Mouse (Mus musculus): ENCODE results near the gene Pramef20. TPM values are rescaled to one million over a fixed set of nuclear protein-coding genes. Genes with fewer than 3 reads are reported as not detected.

Gene Pramef20
- total RNA-seq (2012; rRNA removed), result not detected in 2 replicates
- polyA plus RNA-seq (2012; ENCODE audit: insufficient read depth in 1 of 2, insufficient read length in 2 of 2, low read depth in 1 of 2, low replicate concordance in 2 of 2, missing spikeins in 1 of 2), result not detected

- H3K4me3 ChIP-seq (ENCODE audit: control insufficient read depth in 1 of 2, insufficient read depth in 1 of 2, low read depth in 2 of 2, low read length in 2 of 2), result no peak within 1 kb of the TSS
- H3K27me3 ChIP-seq (ENCODE audit: control insufficient read depth in 1 of 2, insufficient read depth in 2 of 2, low read length in 2 of 2), result no peaks in the 10 kb centered on the region
- H3K27ac ChIP-seq (ENCODE audit: control insufficient read depth, low read depth, low read length), result no peak within 1 kb of the TSS
- no peaks in the 10 kb centered on the region for H3K4me1 ChIP-seq (ENCODE audit: control insufficient read depth in 1 of 2, insufficient read depth in 2 of 2, low read length in 2 of 2)
- H3K9me3 ChIP-seq (replicated peaks; ENCODE audit: insufficient read depth, low read length), result no peaks in the 10 kb centered on the region
- no peaks in the 10 kb centered on the region for H3K79me2 ChIP-seq (ENCODE audit: control insufficient read depth, insufficient read depth, low read length, poor library complexity)
- no peak within 1 kb of the TSS for H3K9ac ChIP-seq (ENCODE audit: control insufficient read depth, low read depth, low read length, poor library complexity, severe bottlenecking)
- no peak for DNase-seq (ENCODE audit: low read depth, low spot score)
- TF ChIP-seq TAL1 (IDR thresholded peaks at IDR 0.05; ENCODE audit: low read length) (no peak), EP300 (IDR thresholded peaks at IDR 0.05; ENCODE audit: low read depth in 1 of 2, low read length in 2 of 2) (no peak), USF2 (IDR thresholded peaks at IDR 0.05; ENCODE audit: borderline replicate concordance in 1 of 2, insufficient read depth in 1 of 2, low read depth in 1 of 2, low read length in 2 of 2) (no peak), BHLHE40 (IDR thresholded peaks at IDR 0.05; ENCODE audit: borderline replicate concordance, low read depth, low read length) (no peak), JUND (IDR thresholded peaks at IDR 0.05; ENCODE audit: low read depth, low read length) (no peak), RCOR1 (IDR thresholded peaks at IDR 0.05; ENCODE audit: low read depth, low read length) (no peak), TCF12 (IDR thresholded peaks at IDR 0.05; ENCODE audit: low read depth, low read length) (no peak), POLR2A (IDR thresholded peaks at IDR 0.05; ENCODE audit: control insufficient read depth in 1 of 2, insufficient read depth in 1 of 2, low read depth in 1 of 2, low read length in 2 of 2, poor library complexity in 1 of 2) (no peak), SMC3 (IDR thresholded peaks at IDR 0.05; ENCODE audit: low read depth, low read length) (no peak), ZNF384 (IDR thresholded peaks at IDR 0.05; ENCODE audit: low read depth, low read length) (no peak), POLR2AphosphoS5 (IDR thresholded peaks at IDR 0.05; ENCODE audit: borderline replicate concordance, low read depth, low read length) (no peak), CTCF (IDR thresholded peaks at IDR 0.05 in 2 of 3, conservative IDR thresholded peaks at IDR 0.05 in 1 of 3; ENCODE audit: control insufficient read depth in 1 of 3, insufficient read depth in 1 of 3, low read depth in 2 of 3, low read length in 3 of 3, poor library complexity in 1 of 3, severe bottlenecking in 1 of 3) (no peak), KAT2A (conservative IDR thresholded peaks at IDR 0.05; ENCODE audit: low read depth, low read length) (no peak), NELFE (IDR thresholded peaks at IDR 0.05; ENCODE audit: low read depth, low read length) (no peak), TBP (IDR thresholded peaks at IDR 0.05; ENCODE audit: low read depth, low read length) (no peak), ZC3H11A (IDR thresholded peaks at IDR 0.05; ENCODE audit: low read depth, low read length) (no peak), GABPA (IDR thresholded peaks at IDR 0.05; ENCODE audit: low read depth, low read length) (no peak), ZKSCAN1 (IDR thresholded peaks at IDR 0.05; ENCODE audit: low read depth, low read length) (no peak), GATA1 (IDR thresholded peaks at IDR 0.05; ENCODE audit: low read depth, low read length) (no peak)
- H3K36me3 ChIP-seq (ENCODE audit: control insufficient read depth in 1 of 2, insufficient read depth in 2 of 2, low read length in 2 of 2), result no peaks in the 10 kb centered on the region
Observed at GRCm38 (mm10) chr4:144377911-144378310, at the start of gene Pramef20. Gene Pramef20 (minus strand): TSS chr4:144377933.

GRCm38 (mm10) chr4:144424590-144424989 lies 46.9 kb upstream of the Pramef20 start:
- H3K4me3 ChIP-seq (ENCODE audit: control insufficient read depth in 1 of 2, insufficient read depth in 1 of 2, low read depth in 2 of 2, low read length in 2 of 2), result no peak overlapping the region

More at GRCm38 (mm10) chr4:144424590-144424989, 46.9 kb upstream of the Pramef20 start:
- no peak for TF ChIP-seq E2F4 (IDR thresholded peaks at IDR 0.05; ENCODE audit: borderline replicate concordance, low read depth, low read length)
- TF ChIP-seq GABPA (IDR thresholded peaks at IDR 0.05; ENCODE audit: low read depth, low read length), result no peak
- no peak for TF ChIP-seq USF2 (IDR thresholded peaks at IDR 0.05; ENCODE audit: borderline replicate concordance in 1 of 2, insufficient read depth in 1 of 2, low read depth in 1 of 2, low read length in 2 of 2)
- TF ChIP-seq JUND (IDR thresholded peaks at IDR 0.05; ENCODE audit: low read depth, low read length), result no peak
- TF ChIP-seq MAZ (IDR thresholded peaks at IDR 0.05; ENCODE audit: low read depth, low read length), result no peak
- TF ChIP-seq CHD2 (IDR thresholded peaks at IDR 0.05; ENCODE audit: low read length), result no peak
- H3K9ac ChIP-seq (ENCODE audit: control insufficient read depth, low read depth, low read length, poor library complexity, severe bottlenecking), result no peak overlapping the region
- no peak for DNase-seq (ENCODE audit: low read depth, low spot score)
- H3K27me3 ChIP-seq (ENCODE audit: control insufficient read depth in 1 of 2, insufficient read depth in 2 of 2, low read length in 2 of 2), result no peaks in the 10 kb centered on the region
- H3K9me3 ChIP-seq (replicated peaks; ENCODE audit: insufficient read depth, low read length), result no peaks in the 10 kb centered on the region
- H3K27ac ChIP-seq (ENCODE audit: control insufficient read depth, low read depth, low read length), result no peak overlapping the region
- no peaks in the 10 kb centered on the region for H3K79me2 ChIP-seq (ENCODE audit: control insufficient read depth, insufficient read depth, low read length, poor library complexity)
- H3K36me3 ChIP-seq (ENCODE audit: control insufficient read depth in 1 of 2, insufficient read depth in 2 of 2, low read length in 2 of 2), result no peaks in the 10 kb centered on the region
- no peaks in the 10 kb centered on the region for H3K4me1 ChIP-seq (ENCODE audit: control insufficient read depth in 1 of 2, insufficient read depth in 2 of 2, low read length in 2 of 2)

Data from MEL (cell line).